Mouse (Mus musculus): ENCODE results near the gene Trp53i11. TPM values are rescaled to one million over a fixed set of nuclear protein-coding genes. Genes with fewer than 3 reads are reported as not detected.
A peak's percentile ranks its signal among the peaks of the same experiment; 100 is the strongest.

Trp53i11 gene
- total and polyA plus RNA-seq, 3 experiments = not detected

GRCm38 (mm10) chr2:93193806-93194205, 6.5 kb downstream of the Trp53i11 start:
- no peak overlapping the region for H3K9ac ChIP-seq (ENCODE audit: control insufficient read depth, low read depth, low read length, poor library complexity, severe bottlenecking)
- no peaks in the 10 kb centered on the region for H3K36me3 ChIP-seq (ENCODE audit: control insufficient read depth in 1 of 2, insufficient read depth in 2 of 2, low read length in 2 of 2)
- peaks cover 0 to 5% of the 10 kb centered on the region in 2 experiments; a peak in 1 of 4 replicates for H3K4me1 ChIP-seq (ENCODE audit: control insufficient read depth in 1 of 2, insufficient read depth in 2 of 2, low read length in 2 of 2)
- H3K9me3 ChIP-seq (replicated peaks; ENCODE audit: insufficient read depth, low read length) = no peaks in the 10 kb centered on the region
- TF ChIP-seq MAZ (IDR thresholded peaks at IDR 0.05; ENCODE audit: low read depth, low read length) (no peak), GATA1 (IDR thresholded peaks at IDR 0.05; ENCODE audit: low read depth, low read length) (no peak), ETS1 (IDR thresholded peaks at IDR 0.05; ENCODE audit: low read depth, low read length) (no peak), POLR2AphosphoS2 (IDR thresholded peaks at IDR 0.05; ENCODE audit: low read length) (no peak), MYB (IDR thresholded peaks at IDR 0.05; ENCODE audit: low read depth, low read length) (no peak), ZMIZ1 (IDR thresholded peaks at IDR 0.05; ENCODE audit: low read depth, low read length) (no peak), CHD1 (IDR thresholded peaks at IDR 0.05; ENCODE audit: low read depth, low read length) (no peak), RAD21 (IDR thresholded peaks at IDR 0.05; ENCODE audit: low read depth, low read length) (no peak), MAX (IDR thresholded peaks at IDR 0.05; ENCODE audit: low read length) (no peak), JUND (IDR thresholded peaks at IDR 0.05; ENCODE audit: low read depth, low read length) (no peak), POLR2AphosphoS5 (IDR thresholded peaks at IDR 0.05; ENCODE audit: borderline replicate concordance, low read depth, low read length) (no peak), POLR2A (IDR thresholded peaks at IDR 0.05; ENCODE audit: control insufficient read depth in 1 of 2, insufficient read depth in 1 of 2, low read depth in 1 of 2, low read length in 2 of 2, poor library complexity in 1 of 2) (no peak), TCF12 (IDR thresholded peaks at IDR 0.05; ENCODE audit: low read depth, low read length) (no peak), CTCF (IDR thresholded peaks at IDR 0.05 in 2 of 3, conservative IDR thresholded peaks at IDR 0.05 in 1 of 3; ENCODE audit: control insufficient read depth in 1 of 3, insufficient read depth in 1 of 3, low read depth in 2 of 3, low read length in 3 of 3, poor library complexity in 1 of 3, severe bottlenecking in 1 of 3) (no peak), GABPA (IDR thresholded peaks at IDR 0.05; ENCODE audit: low read depth, low read length) (no peak), TBP (IDR thresholded peaks at IDR 0.05; ENCODE audit: low read depth, low read length) (no peak), MAFK (IDR thresholded peaks at IDR 0.05; ENCODE audit: borderline replicate concordance, low read depth, low read length) (no peak), MYC (IDR thresholded peaks at IDR 0.05; ENCODE audit: low read depth, low read length) (no peak), USF1 (IDR thresholded peaks at IDR 0.05; ENCODE audit: low read depth, low read length) (no peak)
- H3K27me3 ChIP-seq (ENCODE audit: control insufficient read depth in 1 of 2, insufficient read depth in 2 of 2, low read length in 2 of 2) = peaks cover 2 to 9% of the 10 kb centered on the region in 2 experiments
- DNase-seq (ENCODE audit: low read depth, low spot score) = no peak
- no peaks in the 10 kb centered on the region for H3K79me2 ChIP-seq (ENCODE audit: control insufficient read depth, insufficient read depth, low read length, poor library complexity)
- H3K4me3 ChIP-seq (ENCODE audit: control insufficient read depth in 1 of 2, insufficient read depth in 1 of 2, low read depth in 2 of 2, low read length in 2 of 2) = no peak overlapping the region
- H3K27ac ChIP-seq (ENCODE audit: control insufficient read depth, low read depth, low read length) = no peak overlapping the region

- H3K27ac ChIP-seq (ENCODE audit: control insufficient read depth, low read depth, low read length) = no peak overlapping the region
- TF ChIP-seq MAX (IDR thresholded peaks at IDR 0.05; ENCODE audit: low read length) (no peak), TBP (IDR thresholded peaks at IDR 0.05; ENCODE audit: low read depth, low read length) (no peak), ZMIZ1 (IDR thresholded peaks at IDR 0.05; ENCODE audit: low read depth, low read length) (no peak), ZKSCAN1 (IDR thresholded peaks at IDR 0.05; ENCODE audit: low read depth, low read length) (no peak), MAZ (IDR thresholded peaks at IDR 0.05; ENCODE audit: low read depth, low read length) (no peak), BHLHE40 (IDR thresholded peaks at IDR 0.05; ENCODE audit: borderline replicate concordance, low read depth, low read length) (no peak), RAD21 (IDR thresholded peaks at IDR 0.05; ENCODE audit: low read depth, low read length) (peak; percentile 83), JUND (IDR thresholded peaks at IDR 0.05; ENCODE audit: low read depth, low read length) (no peak), CHD1 (IDR thresholded peaks at IDR 0.05; ENCODE audit: low read depth, low read length) (no peak), SMC3 (IDR thresholded peaks at IDR 0.05; ENCODE audit: low read depth, low read length) (peak; percentile 93), POLR2AphosphoS2 (IDR thresholded peaks at IDR 0.05; ENCODE audit: low read length) (no peak), GABPA (IDR thresholded peaks at IDR 0.05; ENCODE audit: low read depth, low read length) (no peak), UBTF (IDR thresholded peaks at IDR 0.05; ENCODE audit: borderline replicate concordance, insufficient read depth, low read depth, low read length) (no peak), NELFE (IDR thresholded peaks at IDR 0.05; ENCODE audit: low read depth, low read length) (no peak), CTCF (IDR thresholded peaks at IDR 0.05 in 2 of 3, conservative IDR thresholded peaks at IDR 0.05 in 1 of 3; ENCODE audit: control insufficient read depth in 1 of 3, insufficient read depth in 1 of 3, low read depth in 2 of 3, low read length in 3 of 3, poor library complexity in 1 of 3, severe bottlenecking in 1 of 3) (peak; percentile 85 to 94 (median 92)), ETS1 (IDR thresholded peaks at IDR 0.05; ENCODE audit: low read depth, low read length) (no peak), EP300 (IDR thresholded peaks at IDR 0.05; ENCODE audit: low read depth in 1 of 2, low read length in 2 of 2) (no peak), MYB (IDR thresholded peaks at IDR 0.05; ENCODE audit: low read depth, low read length) (no peak), POLR2AphosphoS5 (IDR thresholded peaks at IDR 0.05; ENCODE audit: borderline replicate concordance, low read depth, low read length) (no peak), CHD2 (IDR thresholded peaks at IDR 0.05; ENCODE audit: low read length) (no peak), NRF1 (IDR thresholded peaks at IDR 0.05; ENCODE audit: insufficient read depth, low read depth, low read length, poor library complexity, severe bottlenecking) (no peak), ZC3H11A (IDR thresholded peaks at IDR 0.05; ENCODE audit: low read depth, low read length) (peak; percentile 80), TAL1 (IDR thresholded peaks at IDR 0.05; ENCODE audit: low read length) (no peak)
- no peak overlapping the region for H3K9ac ChIP-seq (ENCODE audit: control insufficient read depth, low read depth, low read length, poor library complexity, severe bottlenecking)
- no peaks in the 10 kb centered on the region for H3K9me3 ChIP-seq (replicated peaks; ENCODE audit: insufficient read depth, low read length)
- H3K27me3 ChIP-seq (ENCODE audit: control insufficient read depth in 1 of 2, insufficient read depth in 2 of 2, low read length in 2 of 2) = peaks cover 2 to 4% of the 10 kb centered on the region in 2 experiments; a peak in 3 of 4 replicates
- no peaks in the 10 kb centered on the region for H3K36me3 ChIP-seq (ENCODE audit: control insufficient read depth in 1 of 2, insufficient read depth in 2 of 2, low read length in 2 of 2)
- no peak overlapping the region for H3K4me3 ChIP-seq (ENCODE audit: control insufficient read depth in 1 of 2, insufficient read depth in 1 of 2, low read depth in 2 of 2, low read length in 2 of 2)
- no peaks in the 10 kb centered on the region for H3K4me1 ChIP-seq (ENCODE audit: control insufficient read depth in 1 of 2, insufficient read depth in 2 of 2, low read length in 2 of 2)
- H3K79me2 ChIP-seq (ENCODE audit: control insufficient read depth, insufficient read depth, low read length, poor library complexity) = no peaks in the 10 kb centered on the region
- DNase-seq (ENCODE audit: low read depth, low spot score) = peak; percentile 81
These were observed 11.5 kb downstream of the Trp53i11 start for GRCm38 (mm10) chr2:93198846-93199245.
